Mouse (Mus musculus): Measurements from ENCODE around the gene Bag6. TPM values are rescaled to one million over a fixed set of nuclear protein-coding genes. Genes with fewer than 3 reads are reported as not detected.
"Not testable (repeated sequence)": the region's sequence is repeated elsewhere in the genome, so short reads cannot be mapped to it uniquely, and the experiment has no call there.

Bag6 gene
- polyA plus RNA-seq, 1 experiment from 2014 or later: 92.3 TPM

DNA sequence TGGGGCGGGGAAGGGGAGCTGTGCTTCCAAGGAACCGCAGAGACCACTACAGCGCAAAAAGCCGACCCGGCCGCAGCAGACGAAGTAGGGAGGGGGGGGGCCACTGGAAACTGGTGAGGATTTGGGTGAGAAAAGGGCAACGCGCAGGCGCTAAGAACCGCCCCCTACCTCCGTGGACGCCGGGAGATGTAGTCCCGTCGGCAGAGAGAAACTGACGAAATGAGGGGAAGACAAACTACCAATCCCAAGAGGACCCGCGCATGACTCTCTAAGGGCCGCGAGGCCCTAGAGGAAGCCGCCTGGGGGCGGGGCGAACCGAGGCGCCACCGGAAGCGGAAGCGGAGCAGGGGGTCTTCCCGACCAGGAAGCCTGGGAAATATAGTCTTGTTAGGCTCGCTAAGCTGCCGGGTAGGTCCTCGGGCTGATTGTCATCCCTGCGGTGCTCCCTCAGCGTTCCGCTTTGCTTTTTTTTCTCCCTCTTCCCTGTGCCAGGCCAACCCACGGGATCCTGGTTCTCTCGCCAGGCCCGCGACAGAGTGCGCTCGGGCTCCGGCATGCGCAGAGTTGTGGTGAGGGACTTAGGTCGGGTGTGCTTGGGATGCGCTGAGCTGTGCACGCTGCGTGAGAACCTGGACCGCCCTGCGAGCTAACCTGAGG is 13.7 kb upstream of the Bag6 start, which contains the start of gene Gpank1:
TSS of gene Gpank1 (plus strand) at position 313 of the 657 bp plus-strand sequence.
- WGBS: under 1% methylated on average over 50 of the region's 50 CpGs
- ATAC-seq (replicated peaks): peak; percentile 96
- peak within 1 kb of the TSS; percentile 98 for H3K9ac ChIP-seq (replicated peaks)
- H3K4me1 ChIP-seq: peaks cover 34% of the 10 kb centered on the region
- no peaks in the 10 kb centered on the region for H3K27me3 ChIP-seq
- H3K27ac ChIP-seq (replicated peaks): peak within 1 kb of the TSS; percentile 94
- H3K36me3 ChIP-seq: peaks cover 36% of the 10 kb centered on the region
- H3K9me3 ChIP-seq: no peaks in the 10 kb centered on the region
- peak within 1 kb of the TSS; percentile 94 for H3K4me3 ChIP-seq
- H3K4me2 ChIP-seq (replicated peaks): peak within 1 kb of the TSS; percentile 93

DNA sequence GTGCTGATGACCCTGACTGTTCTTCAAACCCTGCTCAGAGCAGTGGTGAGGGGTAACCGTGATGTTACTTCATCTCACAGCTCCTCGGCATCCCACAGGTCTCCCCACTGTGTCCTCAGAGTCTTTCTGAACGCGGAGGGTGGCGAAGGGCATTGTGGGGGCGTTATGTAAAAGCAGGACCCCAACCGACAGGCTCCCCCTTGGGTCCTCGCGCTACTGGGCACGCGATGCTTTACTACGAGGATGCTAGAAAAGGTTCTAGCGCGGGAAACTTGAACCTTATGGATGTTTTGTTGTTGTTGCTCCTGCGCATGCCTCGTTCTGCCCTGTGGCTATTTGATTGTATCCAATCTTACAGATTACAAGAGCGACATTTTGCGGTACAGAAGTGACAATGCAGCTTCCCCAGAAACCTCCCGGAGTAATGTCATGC is 13.1 kb upstream of the Bag6 start, which contains the start of gene Csnk2b:
TSS of gene Csnk2b (minus strand) at position 183 of the 433 bp plus-strand sequence.
- under 1% methylated on average over 19 of the region's 19 CpGs for WGBS
- Histone ChIP-seq H3K36me3 (peaks cover 32% of the 10 kb centered on the region), H3K27me3 (no peaks in the 10 kb centered on the region), H3K27ac (replicated peaks) (peak within 1 kb of the TSS; percentile 94), H3K4me2 (replicated peaks) (peak within 1 kb of the TSS; percentile 93), H3K9me3 (no peaks in the 10 kb centered on the region), H3K9ac (replicated peaks) (peak within 1 kb of the TSS; percentile 98), H3K4me1 (peaks cover 40% of the 10 kb centered on the region), H3K4me3 (peak within 1 kb of the TSS; percentile 94)
- peak; percentile 24; the same call in 1 of the 2 replicates for ATAC-seq (replicated peaks)

- not testable (repeated sequence) for H3K9ac ChIP-seq (replicated peaks); ATAC-seq (replicated peaks)
- 93% methylated on average over 9 of the region's 9 CpGs for WGBS
These were observed 11.7 kb upstream of the Bag6 start for GRCm38 (mm10) chr17:35123287-35123686.

GRCm38 (mm10) chr17:35124261-35124896 is 10.6 kb upstream of the Bag6 start:
- H3K4me3 ChIP-seq; H3K9ac ChIP-seq (replicated peaks); H3K27ac ChIP-seq (replicated peaks); H3K4me2 ChIP-seq (replicated peaks); H3K27me3 ChIP-seq; ATAC-seq (replicated peaks); H3K9me3 ChIP-seq: not testable (repeated sequence)
- 88% methylated on average over 12 of the region's 12 CpGs for WGBS
- Histone ChIP-seq H3K36me3 (peaks cover 14% of the 10 kb centered on the region), H3K4me1 (peaks cover 52% of the 10 kb centered on the region)

More at GRCm38 (mm10) chr17:35123287-35123686, 11.7 kb upstream of the Bag6 start:
- Histone ChIP-seq H3K36me3 (peaks cover 21% of the 10 kb centered on the region), H3K4me1 (peaks cover 49% of the 10 kb centered on the region)
- not testable (repeated sequence) for H3K27ac ChIP-seq (replicated peaks); H3K27me3 ChIP-seq; H3K4me3 ChIP-seq; H3K9me3 ChIP-seq; H3K4me2 ChIP-seq (replicated peaks)

GRCm38 (mm10) chr17:35125081-35125480 is 9.9 kb upstream of the Bag6 start:
- H3K27me3 ChIP-seq: no peaks in the 10 kb centered on the region
- H3K9me3 ChIP-seq: no peaks in the 10 kb centered on the region
- no peak overlapping the region for H3K27ac ChIP-seq (replicated peaks)
- no peak for ATAC-seq (replicated peaks)
- peaks cover 14% of the 10 kb centered on the region for H3K36me3 ChIP-seq
- H3K4me3 ChIP-seq: no peak overlapping the region
- H3K4me2 ChIP-seq (replicated peaks): no peak overlapping the region
- 100% methylated on average over 1 of the region's 1 CpGs for WGBS
- H3K9ac ChIP-seq (replicated peaks): no peak overlapping the region
- peaks cover 46% of the 10 kb centered on the region for H3K4me1 ChIP-seq

DNA sequence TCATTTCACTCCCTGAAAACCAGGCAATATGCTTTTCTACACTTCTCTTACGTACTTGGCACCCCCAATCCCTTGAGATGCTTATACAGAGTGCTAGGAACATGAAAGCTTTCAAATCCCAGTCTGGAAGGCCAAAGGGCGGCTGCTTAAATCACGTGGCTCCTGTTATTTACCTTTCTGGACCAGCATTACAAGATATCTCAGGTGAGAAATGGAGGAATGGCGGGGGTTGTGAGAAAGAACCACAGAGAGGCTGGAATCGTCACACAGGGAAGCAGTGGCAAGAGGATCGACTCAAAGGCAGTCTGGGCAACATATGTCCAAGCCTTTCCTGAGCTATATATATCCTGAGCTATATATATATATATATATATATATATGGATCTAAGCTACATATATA is 9.4 kb upstream of the Bag6 start:
- peaks cover 41% of the 10 kb centered on the region for H3K4me1 ChIP-seq
- peak overlapping the region; percentile 83 for H3K4me2 ChIP-seq (replicated peaks)
- 35% methylated on average over 6 of the region's 6 CpGs for WGBS
- peak overlapping the region; percentile 80; the same call in 1 of the 2 replicates for H3K27ac ChIP-seq (replicated peaks)
- H3K36me3 ChIP-seq: peaks cover 14% of the 10 kb centered on the region
- H3K4me3 ChIP-seq: peak overlapping the region; percentile 86
- no peak for ATAC-seq (replicated peaks)
- H3K9ac ChIP-seq (replicated peaks): peak overlapping the region; percentile 85
- H3K9me3 ChIP-seq: no peaks in the 10 kb centered on the region
- no peaks in the 10 kb centered on the region for H3K27me3 ChIP-seq

DNA sequence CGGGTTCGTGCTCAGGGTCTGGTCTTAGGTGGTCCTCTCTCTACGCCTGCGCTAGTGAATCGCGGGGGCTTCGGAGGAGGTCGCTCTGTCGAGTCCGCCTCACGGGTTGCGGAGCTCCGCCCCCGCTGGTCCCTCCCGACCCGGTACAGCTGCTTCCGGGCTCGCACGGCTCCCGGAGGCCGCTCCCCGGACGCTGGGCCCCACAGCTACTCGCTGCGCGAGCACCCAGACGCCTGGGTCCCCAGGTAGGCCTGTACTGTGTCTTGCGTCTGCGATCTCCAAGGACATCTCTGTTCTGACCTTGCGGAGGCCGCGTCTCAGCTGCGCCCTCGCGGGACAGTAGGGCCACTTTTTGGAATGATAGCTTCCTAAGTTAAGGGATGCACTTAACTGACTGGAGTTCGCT is 8.8 kb upstream of the Bag6 start, which contains the start of gene D17H6S53E:
TSS of gene D17H6S53E (plus strand) at position 168 of the 406 bp plus-strand sequence.
- H3K27ac ChIP-seq (replicated peaks): peak within 1 kb of the TSS; percentile 80
- H3K9ac ChIP-seq (replicated peaks): peak within 1 kb of the TSS; percentile 85
- ATAC-seq (replicated peaks): peak; percentile 17; the same call in 1 of the 2 replicates
- 0% methylated on average over 36 of the region's 36 CpGs for whole genome bisulfite sequencing
- H3K9me3 ChIP-seq: no peaks in the 10 kb centered on the region
- H3K4me1 ChIP-seq: peaks cover 40% of the 10 kb centered on the region
- peak within 1 kb of the TSS; percentile 83 for H3K4me2 ChIP-seq (replicated peaks)
- peaks cover 14% of the 10 kb centered on the region for H3K36me3 ChIP-seq
- no peaks in the 10 kb centered on the region for H3K27me3 ChIP-seq
- peak within 1 kb of the TSS; percentile 86 for H3K4me3 ChIP-seq

DNA sequence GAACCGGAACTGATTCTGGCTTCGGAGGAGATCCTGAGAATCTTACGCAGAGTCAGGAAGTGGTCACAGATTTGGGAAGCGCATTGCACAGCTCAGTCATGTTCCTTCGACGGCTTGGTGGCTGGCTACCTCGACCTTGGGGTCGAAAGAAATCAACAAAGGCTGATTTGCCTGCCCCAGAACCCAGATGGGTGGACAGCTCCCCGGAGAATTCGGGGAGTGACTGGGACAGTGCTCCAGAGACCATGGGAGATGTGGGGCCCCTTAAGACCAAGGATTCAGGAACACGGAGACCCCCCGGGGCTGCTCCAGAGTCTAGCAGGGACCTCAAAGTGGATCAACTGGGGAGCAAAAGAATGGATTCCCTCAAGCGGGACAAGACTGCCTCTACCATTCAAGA is 8.0 kb upstream of the Bag6 start:
- no peaks in the 10 kb centered on the region for H3K27me3 ChIP-seq
- no peak for ATAC-seq (replicated peaks)
- H3K27ac ChIP-seq (replicated peaks): no peak overlapping the region
- H3K4me2 ChIP-seq (replicated peaks): peak overlapping the region; percentile 83
- peaks cover 39% of the 10 kb centered on the region for H3K4me1 ChIP-seq
- H3K9ac ChIP-seq (replicated peaks): peak overlapping the region; percentile 85; the same call in 1 of the 2 replicates
- H3K4me3 ChIP-seq: peak overlapping the region; percentile 86
- H3K9me3 ChIP-seq: no peaks in the 10 kb centered on the region
- 79% methylated on average over 13 of the region's 13 CpGs for WGBS
- peaks cover 14% of the 10 kb centered on the region for H3K36me3 ChIP-seq

GRCm38 (mm10) chr17:35128996-35129395 is 6.0 kb upstream of the Bag6 start:
- Histone ChIP-seq H3K4me2 (replicated peaks) (no peak overlapping the region), H3K9me3 (no peaks in the 10 kb centered on the region), H3K36me3 (peaks cover 9% of the 10 kb centered on the region; the same call in 1 of the 2 replicates), H3K27me3 (no peaks in the 10 kb centered on the region), H3K4me3 (no peak overlapping the region), H3K4me1 (peaks cover 33% of the 10 kb centered on the region), H3K9ac (replicated peaks) (no peak overlapping the region), H3K27ac (replicated peaks) (no peak overlapping the region)
- 76% methylated on average over 11 of the region's 11 CpGs for WGBS
- ATAC-seq (replicated peaks): no peak

DNA sequence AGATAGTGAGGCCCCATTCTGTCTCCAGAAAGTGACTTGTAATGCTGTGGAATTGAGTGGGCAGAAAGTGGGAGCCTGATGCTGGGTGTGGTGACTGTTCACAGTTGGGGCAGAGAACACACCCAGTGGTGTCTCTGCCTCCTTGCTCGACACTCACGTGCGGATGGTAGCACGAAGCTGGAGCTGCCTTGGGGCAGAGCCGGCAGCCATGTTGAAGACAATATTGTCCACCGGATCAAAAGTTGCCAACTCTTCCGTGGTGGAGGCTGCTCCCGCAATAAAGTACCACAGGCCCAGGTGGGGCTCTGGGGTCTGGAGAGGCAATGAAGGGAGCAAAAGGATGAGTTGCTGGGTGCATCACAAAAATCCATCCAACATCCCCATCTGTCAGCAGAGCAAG is 3.9 kb upstream of the Bag6 start:
- H3K4me3 ChIP-seq: no peak overlapping the region
- no peak overlapping the region for H3K9ac ChIP-seq (replicated peaks)
- no peaks in the 10 kb centered on the region for H3K9me3 ChIP-seq
- H3K4me1 ChIP-seq: peaks cover 26% of the 10 kb centered on the region
- no peaks in the 10 kb centered on the region for H3K27me3 ChIP-seq
- ATAC-seq (replicated peaks): no peak
- WGBS: 91% methylated on average over 8 of the region's 8 CpGs
- H3K36me3 ChIP-seq: no peaks in the 10 kb centered on the region
- no peak overlapping the region for H3K27ac ChIP-seq (replicated peaks)
- no peak overlapping the region for H3K4me2 ChIP-seq (replicated peaks)

DNA sequence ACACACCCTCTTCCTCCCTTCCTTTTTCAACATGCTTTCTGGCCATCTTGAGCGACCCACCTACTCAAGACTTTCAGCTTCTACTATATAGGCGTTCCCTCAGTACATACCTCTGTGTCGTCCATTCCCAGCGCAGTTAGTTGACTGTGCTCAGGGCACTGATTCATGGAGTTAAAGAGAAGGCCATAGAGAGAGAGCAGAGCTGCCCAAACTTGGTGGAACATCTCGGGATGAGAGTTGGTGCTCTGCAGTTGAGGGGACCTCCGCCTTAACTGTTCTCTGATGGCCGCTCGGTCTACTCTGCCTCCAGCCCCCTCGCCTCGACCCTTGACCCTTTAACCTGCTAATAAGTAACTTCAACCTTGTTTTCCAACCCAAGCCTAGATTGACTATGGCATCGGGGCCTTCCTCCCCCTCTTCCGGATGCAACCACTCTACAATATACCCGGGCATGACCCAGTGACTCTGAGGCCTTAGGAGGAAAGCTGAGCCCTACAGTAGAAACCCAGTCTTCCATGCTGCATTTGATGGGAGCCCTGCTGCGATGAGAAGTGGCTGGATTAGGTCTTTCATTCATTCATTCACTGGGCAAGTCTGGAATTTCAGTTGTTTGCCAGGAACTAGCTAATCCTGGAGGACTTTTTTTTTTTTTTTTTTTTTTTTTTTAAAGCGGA is 3.3 kb upstream of the Bag6 start, which contains the start of gene Apom:
TSS of gene Apom (minus strand) at position 551 of the 674 bp plus-strand sequence.
- Histone ChIP-seq H3K4me3 (no peak within 1 kb of the TSS), H3K9me3 (no peaks in the 10 kb centered on the region), H3K27me3 (no peaks in the 10 kb centered on the region), H3K4me1 (peaks cover 26% of the 10 kb centered on the region), H3K27ac (replicated peaks) (no peak within 1 kb of the TSS), H3K9ac (replicated peaks) (no peak within 1 kb of the TSS), H3K36me3 (no peaks in the 10 kb centered on the region), H3K4me2 (replicated peaks) (no peak within 1 kb of the TSS)
- WGBS: 83% methylated on average over 15 of the region's 15 CpGs
- ATAC-seq (replicated peaks): no peak

- no peaks in the 10 kb centered on the region for H3K9me3 ChIP-seq
- H3K4me1 ChIP-seq: peaks cover 26% of the 10 kb centered on the region
- H3K27ac ChIP-seq (replicated peaks): no peak overlapping the region
- H3K4me3 ChIP-seq: no peak overlapping the region
- H3K4me2 ChIP-seq (replicated peaks): no peak overlapping the region
- no peak overlapping the region for H3K9ac ChIP-seq (replicated peaks)
- H3K27me3 ChIP-seq: no peaks in the 10 kb centered on the region
- 71% methylated on average over 3 of the region's 3 CpGs for WGBS
- no peak for ATAC-seq (replicated peaks)
- no peaks in the 10 kb centered on the region for H3K36me3 ChIP-seq
These were observed 2.8 kb upstream of the Bag6 start for GRCm38 (mm10) chr17:35132174-35132560.
